Mouse (Mus musculus) liver, postnatal 0 days (tissue): ENCODE data around the gene Jkamp.

Experiments
- CTCF ChIP-seq: sonication (generic); IDR thresholded peaks from 2 replicates; pipeline ENCODE4 v1.5.1; 2016; ENCODE audit warnings: antibody characterized with exemption, low read depth
- EP300 ChIP-seq: IDR thresholded peaks from 2 replicates; pipeline ENCODE4 v1.6.1; 2016; ENCODE audit warnings: antibody characterized with exemption, low read depth, mild to moderate bottlenecking

DNA sequence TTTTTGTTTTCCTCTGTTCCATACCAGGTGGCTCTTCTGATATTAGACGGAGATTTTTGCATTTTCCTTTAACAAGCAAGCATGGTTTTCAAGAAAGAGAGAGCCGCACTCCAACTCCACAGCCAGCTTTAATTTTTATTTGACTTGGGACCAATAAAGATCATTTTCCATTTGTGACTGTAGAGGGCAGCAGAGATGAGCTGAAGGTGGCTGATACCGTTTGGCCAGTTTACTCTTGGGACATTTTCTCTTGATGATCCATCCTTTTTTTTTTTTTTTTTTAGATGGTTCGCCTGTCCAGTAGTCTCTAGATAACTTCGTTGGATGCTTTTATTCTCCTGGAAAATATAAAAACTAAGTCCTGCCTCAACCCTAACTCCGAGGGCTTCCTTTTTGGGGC is 32.1 kb upstream of the Jkamp start:
- TF ChIP-seq CTCF (peak; percentile 61), EP300 (no peak)
